Mouse (Mus musculus): ENCODE results near the gene Phldb2. TPM values are rescaled to one million over a fixed set of nuclear protein-coding genes. Genes with fewer than 3 reads are reported as not detected.
A peak's percentile ranks its signal among the peaks of the same experiment; 100 is the strongest.

Gene Phldb2
- polyA plus RNA-seq, 1 experiment = 1.8 TPM

DNA sequence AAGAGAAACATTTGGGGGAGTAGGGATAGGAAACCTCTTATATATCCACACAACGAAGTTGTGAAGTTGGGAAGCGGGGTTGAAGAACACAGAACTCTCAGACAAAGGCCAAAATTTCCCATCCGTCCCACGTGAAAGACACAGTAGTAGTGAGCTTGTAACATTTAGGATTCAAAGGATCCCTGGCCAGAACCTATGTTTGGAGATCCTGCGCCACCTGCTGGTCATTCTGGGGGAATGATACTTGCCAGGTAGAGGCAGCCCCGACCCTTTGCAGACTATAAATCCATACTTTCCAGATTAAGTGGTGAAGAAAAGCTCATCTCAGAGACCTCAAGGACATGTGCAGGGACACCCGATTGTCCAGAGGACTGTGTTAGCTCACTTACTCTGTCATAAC is 14.1 kb upstream of the Phldb2 start:
- H3K27ac ChIP-seq (ENCODE audit: control insufficient read depth, insufficient read depth, low read length) = no peak overlapping the region
- no peaks in the 10 kb centered on the region for H3K4me1 ChIP-seq (replicated peaks; ENCODE audit: control insufficient read depth, insufficient read depth, low read length)
- no peak for TF ChIP-seq POLR2A (IDR thresholded peaks at IDR 0.05; ENCODE audit: control insufficient read depth, extremely low read depth, insufficient read depth, low read length, poor library complexity)
- TF ChIP-seq CTCF (IDR thresholded peaks at IDR 0.05; ENCODE audit: borderline replicate concordance, control insufficient read depth, extremely low read depth, insufficient read depth, low read length, poor library complexity) = no peak
- H3K36me3 ChIP-seq (ENCODE audit: control insufficient read depth, insufficient read depth, low read length) = peaks cover 55% of the 10 kb centered on the region
- no peak overlapping the region for H3K4me3 ChIP-seq (ENCODE audit: control insufficient read depth, insufficient read depth, low read length)
- peak; percentile 51 for DNase-seq
- 30% methylated on average over 7 of the region's 7 CpGs for WGBS
- no peaks in the 10 kb centered on the region for H3K27me3 ChIP-seq (ENCODE audit: control insufficient read depth, insufficient read depth, low read length)

DNA sequence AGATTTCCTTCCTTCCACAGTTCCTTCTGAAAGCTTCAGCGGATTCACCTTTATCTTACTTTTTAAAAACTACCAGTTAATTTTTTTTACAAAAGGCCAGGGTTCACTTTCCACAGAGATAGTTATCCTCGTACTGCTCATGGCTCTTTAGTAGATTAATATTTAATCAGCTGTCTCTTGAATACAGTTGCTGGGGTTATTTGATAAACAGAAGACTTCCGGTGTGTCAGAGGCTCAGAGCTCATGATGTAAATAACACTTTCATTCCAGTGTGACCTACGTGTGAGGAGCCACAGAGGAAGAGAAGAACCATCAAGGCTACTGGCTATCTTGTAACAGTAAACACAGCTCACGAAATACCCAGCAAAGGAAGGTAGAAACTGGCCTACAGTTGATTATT is 13.2 kb upstream of the Phldb2 start:
- no peaks in the 10 kb centered on the region for H3K4me1 ChIP-seq (replicated peaks; ENCODE audit: control insufficient read depth, insufficient read depth, low read length)
- no peak overlapping the region for H3K27ac ChIP-seq (ENCODE audit: control insufficient read depth, insufficient read depth, low read length)
- no peak overlapping the region for H3K4me3 ChIP-seq (ENCODE audit: control insufficient read depth, insufficient read depth, low read length)
- peaks cover 60% of the 10 kb centered on the region for H3K36me3 ChIP-seq (ENCODE audit: control insufficient read depth, insufficient read depth, low read length)
- no peak for DNase-seq
- 96% methylated on average over 5 of the region's 5 CpGs for WGBS
- TF ChIP-seq POLR2A (IDR thresholded peaks at IDR 0.05; ENCODE audit: control insufficient read depth, extremely low read depth, insufficient read depth, low read length, poor library complexity) (no peak), CTCF (IDR thresholded peaks at IDR 0.05; ENCODE audit: borderline replicate concordance, control insufficient read depth, extremely low read depth, insufficient read depth, low read length, poor library complexity) (no peak)
- no peaks in the 10 kb centered on the region for H3K27me3 ChIP-seq (ENCODE audit: control insufficient read depth, insufficient read depth, low read length)

DNA sequence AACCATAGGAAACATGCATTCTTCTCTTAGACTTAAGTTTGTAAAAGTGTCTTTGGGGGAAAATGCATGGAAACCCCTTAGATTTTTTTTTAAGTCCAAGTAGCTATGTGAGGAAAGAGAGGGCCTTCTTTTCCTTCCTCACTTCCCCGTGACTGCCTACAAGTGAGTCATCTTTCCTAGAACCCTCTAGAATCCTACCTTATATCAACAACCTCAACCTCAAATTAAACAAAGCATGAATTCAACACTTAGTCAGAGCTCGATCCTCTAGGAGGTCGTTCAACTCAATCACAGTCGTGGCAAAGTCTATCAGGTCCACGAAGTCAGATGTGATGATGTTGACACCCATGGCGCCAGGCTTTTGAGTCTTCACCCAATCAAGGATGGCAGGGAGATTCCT is 11.4 kb upstream of the Phldb2 start:
- no peak overlapping the region for H3K4me3 ChIP-seq (ENCODE audit: control insufficient read depth, insufficient read depth, low read length)
- no peaks in the 10 kb centered on the region for H3K27me3 ChIP-seq (ENCODE audit: control insufficient read depth, insufficient read depth, low read length)
- H3K27ac ChIP-seq (ENCODE audit: control insufficient read depth, insufficient read depth, low read length) = no peak overlapping the region
- DNase-seq = no peak
- H3K4me1 ChIP-seq (replicated peaks; ENCODE audit: control insufficient read depth, insufficient read depth, low read length) = no peaks in the 10 kb centered on the region
- WGBS = 95% methylated on average over 6 of the region's 6 CpGs
- TF ChIP-seq CTCF (IDR thresholded peaks at IDR 0.05; ENCODE audit: borderline replicate concordance, control insufficient read depth, extremely low read depth, insufficient read depth, low read length, poor library complexity) = no peak
- no peak for TF ChIP-seq POLR2A (IDR thresholded peaks at IDR 0.05; ENCODE audit: control insufficient read depth, extremely low read depth, insufficient read depth, low read length, poor library complexity)
- peaks cover 62% of the 10 kb centered on the region for H3K36me3 ChIP-seq (ENCODE audit: control insufficient read depth, insufficient read depth, low read length)

DNA sequence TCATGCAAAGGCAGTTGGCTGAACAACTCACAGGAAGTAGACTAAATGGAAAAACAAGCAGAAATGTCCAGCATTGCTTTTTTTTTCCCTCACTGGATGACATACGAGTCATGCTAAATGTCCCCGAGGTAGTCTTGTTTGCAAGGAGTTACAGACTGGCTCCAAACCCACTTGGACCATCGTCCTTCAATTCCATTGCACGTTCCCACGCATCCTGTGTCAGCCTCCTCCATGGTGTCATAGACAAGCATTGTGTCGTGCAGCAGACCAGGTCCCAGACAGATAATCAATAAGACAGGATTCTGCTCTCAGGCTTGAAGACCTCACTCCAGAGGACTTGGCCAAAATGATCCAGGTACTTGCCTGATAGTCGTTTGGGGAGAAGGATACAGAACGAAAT is 10.4 kb upstream of the Phldb2 start:
- TF ChIP-seq POLR2A (IDR thresholded peaks at IDR 0.05; ENCODE audit: control insufficient read depth, extremely low read depth, insufficient read depth, low read length, poor library complexity) = no peak
- no peak for TF ChIP-seq CTCF (IDR thresholded peaks at IDR 0.05; ENCODE audit: borderline replicate concordance, control insufficient read depth, extremely low read depth, insufficient read depth, low read length, poor library complexity)
- Histone ChIP-seq H3K27me3 (ENCODE audit: control insufficient read depth, insufficient read depth, low read length) (no peaks in the 10 kb centered on the region), H3K4me3 (ENCODE audit: control insufficient read depth, insufficient read depth, low read length) (no peak overlapping the region), H3K4me1 (replicated peaks; ENCODE audit: control insufficient read depth, insufficient read depth, low read length) (no peaks in the 10 kb centered on the region), H3K36me3 (ENCODE audit: control insufficient read depth, insufficient read depth, low read length) (peaks cover 62% of the 10 kb centered on the region), H3K27ac (ENCODE audit: control insufficient read depth, insufficient read depth, low read length) (no peak overlapping the region)
- no peak for DNase-seq
- WGBS = 96% methylated on average over 8 of the region's 8 CpGs

DNA sequence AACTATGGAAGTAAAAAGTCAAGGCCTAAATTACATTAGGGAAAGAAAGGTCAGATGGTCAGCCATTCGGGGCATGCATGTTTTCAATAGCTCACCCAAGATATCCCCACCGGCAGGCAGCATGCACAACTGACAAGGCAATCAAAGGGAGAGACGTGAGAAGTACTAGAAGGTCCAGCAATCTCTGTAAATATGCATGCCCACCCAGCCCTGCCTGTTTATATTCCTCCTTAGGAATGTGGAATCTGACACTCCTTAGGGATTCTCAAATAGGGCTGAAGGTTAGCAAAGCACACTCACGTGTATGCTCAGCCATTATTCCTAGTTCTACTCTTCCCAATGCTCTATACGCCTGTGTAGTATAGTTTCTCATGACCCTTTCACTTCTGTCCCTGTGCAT is 9.7 kb upstream of the Phldb2 start:
- H3K4me3 ChIP-seq (ENCODE audit: control insufficient read depth, insufficient read depth, low read length) = no peak overlapping the region
- no peak overlapping the region for H3K27ac ChIP-seq (ENCODE audit: control insufficient read depth, insufficient read depth, low read length)
- no peaks in the 10 kb centered on the region for H3K27me3 ChIP-seq (ENCODE audit: control insufficient read depth, insufficient read depth, low read length)
- WGBS = 96% methylated on average over 5 of the region's 5 CpGs
- no peaks in the 10 kb centered on the region for H3K4me1 ChIP-seq (replicated peaks; ENCODE audit: control insufficient read depth, insufficient read depth, low read length)
- H3K36me3 ChIP-seq (ENCODE audit: control insufficient read depth, insufficient read depth, low read length) = peaks cover 66% of the 10 kb centered on the region
- no peak for TF ChIP-seq CTCF (IDR thresholded peaks at IDR 0.05; ENCODE audit: borderline replicate concordance, control insufficient read depth, extremely low read depth, insufficient read depth, low read length, poor library complexity)
- no peak for TF ChIP-seq POLR2A (IDR thresholded peaks at IDR 0.05; ENCODE audit: control insufficient read depth, extremely low read depth, insufficient read depth, low read length, poor library complexity)
- DNase-seq = no peak

DNA sequence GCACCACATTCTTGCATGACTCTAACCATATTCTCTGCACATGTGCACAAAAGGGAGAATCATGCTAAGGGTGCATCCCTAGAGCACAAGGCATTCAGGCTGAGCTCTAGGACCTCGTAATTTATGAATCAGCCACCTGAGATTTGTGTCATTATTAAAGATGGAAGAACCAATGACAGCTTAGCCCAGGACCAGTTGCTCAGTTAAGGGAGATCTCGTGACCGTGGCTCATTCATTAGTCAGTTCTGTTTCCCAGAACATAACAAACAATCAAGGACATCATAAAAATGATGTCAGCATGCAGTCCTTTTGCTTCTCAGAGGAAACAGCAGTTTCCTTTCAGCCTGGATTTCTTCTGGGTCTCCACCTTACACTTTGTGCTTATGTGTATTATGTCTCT is 7.6 kb upstream of the Phldb2 start:
- no peak for DNase-seq
- TF ChIP-seq POLR2A (IDR thresholded peaks at IDR 0.05; ENCODE audit: control insufficient read depth, extremely low read depth, insufficient read depth, low read length, poor library complexity) (no peak), CTCF (IDR thresholded peaks at IDR 0.05; ENCODE audit: borderline replicate concordance, control insufficient read depth, extremely low read depth, insufficient read depth, low read length, poor library complexity) (no peak)
- WGBS = 100% methylated on average over 3 of the region's 3 CpGs
- H3K27me3 ChIP-seq (ENCODE audit: control insufficient read depth, insufficient read depth, low read length) = no peaks in the 10 kb centered on the region
- H3K4me1 ChIP-seq (replicated peaks; ENCODE audit: control insufficient read depth, insufficient read depth, low read length) = no peaks in the 10 kb centered on the region
- H3K36me3 ChIP-seq (ENCODE audit: control insufficient read depth, insufficient read depth, low read length) = peaks cover 57% of the 10 kb centered on the region
- H3K27ac ChIP-seq (ENCODE audit: control insufficient read depth, insufficient read depth, low read length) = no peak overlapping the region
- H3K4me3 ChIP-seq (ENCODE audit: control insufficient read depth, insufficient read depth, low read length) = no peak overlapping the region

DNA sequence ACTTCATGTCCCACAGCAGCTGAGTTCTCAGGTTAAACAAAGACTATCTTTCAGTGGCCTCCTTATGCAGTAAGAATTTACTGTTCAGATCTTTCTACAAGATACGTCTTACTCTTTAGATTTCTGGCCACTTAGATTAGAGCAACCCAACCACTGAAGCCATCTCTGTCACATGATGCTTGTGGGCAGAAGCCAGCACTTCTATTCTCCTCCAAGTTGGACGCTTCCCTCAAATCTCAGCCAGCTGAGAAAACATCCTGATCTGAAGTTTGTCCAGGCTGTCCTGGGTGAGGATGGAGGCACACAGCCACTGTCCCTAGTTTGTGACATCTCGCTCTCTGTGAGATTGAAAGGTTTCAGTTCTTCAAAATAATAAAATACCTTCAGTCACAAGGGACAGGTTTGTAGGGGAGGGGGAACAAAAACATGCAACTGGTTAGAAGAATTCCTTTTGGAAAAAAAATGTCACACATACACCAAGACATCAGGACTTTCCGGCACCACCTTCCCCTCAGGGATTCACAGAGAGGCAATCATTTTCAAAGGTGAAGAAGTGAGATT is 3.1 kb upstream of the Phldb2 start:
- TF ChIP-seq POLR2A (IDR thresholded peaks at IDR 0.05; ENCODE audit: control insufficient read depth, extremely low read depth, insufficient read depth, low read length, poor library complexity) (no peak), CTCF (IDR thresholded peaks at IDR 0.05; ENCODE audit: borderline replicate concordance, control insufficient read depth, extremely low read depth, insufficient read depth, low read length, poor library complexity) (no peak)
- WGBS = 97% methylated on average over 4 of the region's 4 CpGs

More for the DNA sequence above, 3.1 kb upstream of the Phldb2 start:
- DNase-seq = no peak
- Histone ChIP-seq H3K27ac (ENCODE audit: control insufficient read depth, insufficient read depth, low read length) (no peak overlapping the region), H3K36me3 (ENCODE audit: control insufficient read depth, insufficient read depth, low read length) (peaks cover 24% of the 10 kb centered on the region), H3K4me3 (ENCODE audit: control insufficient read depth, insufficient read depth, low read length) (no peak overlapping the region), H3K27me3 (ENCODE audit: control insufficient read depth, insufficient read depth, low read length) (no peaks in the 10 kb centered on the region), H3K4me1 (replicated peaks; ENCODE audit: control insufficient read depth, insufficient read depth, low read length) (no peaks in the 10 kb centered on the region)

Measured in thymus, adult 2 months (tissue).